Mouse (Mus musculus) cerebellum, postnatal 25 days (tissue): ENCODE results near the gene Kctd7.

ENCODE experiments used
- DNase-seq, 2 experiments: peaks; one replicate each; pipeline ENCODE4 v3.0.0; 2021; ENCODE audit warnings: mixed read lengths in 2 of 2

The Kctd7 gene

GRCm38 (mm10) chr5:130143977-130144333 is 706 bp upstream of the Kctd7 start:
- DNase-seq = peak in 1 of 2 experiments; percentile 85

DNA sequence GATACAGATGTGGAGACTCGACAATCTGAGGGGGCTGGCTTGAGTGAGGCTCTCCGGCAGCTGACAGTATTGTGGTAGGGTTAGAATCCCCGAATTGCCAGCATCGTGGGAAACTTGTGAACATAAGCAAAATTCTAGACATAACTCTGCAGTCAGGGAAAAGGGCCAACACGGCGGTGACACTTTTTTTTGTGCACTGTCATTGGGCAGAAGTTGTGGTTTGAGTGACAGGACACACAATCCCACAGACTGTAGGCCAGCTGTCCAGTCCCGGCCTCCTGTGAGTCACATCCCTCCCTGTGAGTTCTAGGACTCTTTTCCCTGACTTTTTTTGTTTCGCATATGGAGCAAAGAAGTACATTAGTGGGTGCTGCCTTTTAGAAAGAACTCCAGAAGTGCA is 1.3 kb downstream of the Kctd7 start:
- DNase-seq = no peak

DNA sequence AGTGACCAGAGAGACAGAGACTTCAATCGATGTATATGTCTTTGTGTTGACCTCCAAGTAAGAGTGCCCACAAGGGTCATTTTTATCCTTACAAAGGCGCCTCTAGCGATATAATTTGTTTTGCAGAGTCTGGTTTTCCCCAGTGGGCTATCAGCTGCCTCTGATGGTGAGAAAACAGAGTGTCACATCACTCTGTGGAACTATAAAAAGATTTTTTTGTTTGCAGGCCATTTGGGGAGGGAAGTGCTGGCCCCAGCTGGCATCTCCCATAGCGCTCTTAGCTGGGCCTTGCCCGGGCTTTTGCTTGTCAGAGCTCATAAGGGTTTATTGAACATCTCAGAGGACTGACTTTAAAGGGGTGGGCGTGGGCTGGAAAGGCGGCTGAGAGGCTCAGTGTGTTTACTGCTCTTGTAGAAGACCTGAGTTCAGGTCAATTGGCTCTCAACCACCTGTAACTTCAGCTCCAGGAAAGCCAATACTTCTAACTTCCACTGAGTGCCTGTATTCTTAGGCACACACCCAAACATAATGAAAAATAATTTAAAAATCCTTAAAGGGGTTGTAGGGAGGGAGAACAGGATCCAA is 5.2 kb downstream of the Kctd7 start:
- DNase-seq = no peak

DNA sequence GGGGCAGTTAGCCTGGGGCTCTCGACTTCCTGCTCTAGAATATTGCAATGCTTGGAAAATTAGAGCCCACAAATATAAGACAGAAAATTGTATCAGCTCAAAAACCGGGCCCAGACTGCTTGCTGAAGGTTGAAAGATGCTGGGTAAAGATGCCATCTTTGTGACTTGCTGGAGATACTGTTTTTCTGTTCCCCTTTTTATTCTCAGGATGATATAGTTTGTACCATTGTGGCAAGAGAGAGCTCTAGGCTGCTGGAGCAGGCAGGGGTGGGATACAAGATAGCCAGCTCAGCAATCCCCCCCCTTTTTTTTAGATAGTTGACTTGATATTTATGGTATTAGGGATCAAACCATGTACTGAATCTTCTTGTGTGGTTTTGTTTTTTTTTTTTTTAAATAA is 9.6 kb downstream of the Kctd7 start:
- no peak for DNase-seq

DNA sequence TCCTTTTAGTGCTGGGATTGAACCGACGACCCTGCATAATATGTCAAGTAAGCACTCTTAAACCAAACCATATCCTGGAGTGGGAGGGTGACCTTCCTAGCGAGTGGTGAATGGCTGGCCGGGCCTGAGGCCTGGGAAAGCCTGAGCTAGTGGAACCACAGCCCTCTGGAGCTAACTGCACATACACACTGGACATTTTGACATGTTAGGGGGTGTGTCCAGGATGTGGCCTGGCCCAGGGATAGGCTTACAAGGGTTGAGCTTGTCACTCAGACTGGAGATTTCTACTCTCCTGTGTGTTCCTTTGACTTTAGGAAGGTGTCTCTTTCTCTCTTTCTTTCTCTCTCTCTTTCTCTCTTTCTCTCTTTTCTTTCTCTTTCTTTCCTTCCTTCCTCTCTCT is 13.9 kb downstream of the Kctd7 start:
- no peak for DNase-seq

DNA sequence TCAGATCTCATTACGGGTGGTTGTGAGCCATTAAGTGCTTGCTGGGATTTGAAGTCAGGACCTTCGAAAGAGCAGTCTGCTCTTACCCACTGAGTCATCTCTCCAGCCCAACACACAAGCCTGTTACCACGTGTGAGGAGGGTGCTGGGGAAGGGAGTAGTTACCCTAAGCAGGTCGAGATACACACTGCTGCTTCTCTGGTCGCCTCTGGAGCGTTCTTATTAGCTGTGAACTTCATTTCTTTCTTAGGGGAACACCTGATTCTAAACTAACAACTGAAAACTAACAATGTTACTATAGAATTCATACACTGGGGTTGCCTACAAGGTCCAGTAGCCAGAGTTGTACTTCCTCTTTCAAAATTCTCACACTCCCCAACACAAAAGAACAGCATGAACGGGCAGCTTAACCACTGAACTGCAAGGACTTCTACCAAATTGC is 15.1 kb downstream of the Kctd7 start:
- DNase-seq = no peak

- DNase-seq = peak; percentile 76 to 89
Measured at GRCm38 (mm10) chr5:130163670-130164069, 19.0 kb downstream of the Kctd7 start.

DNA sequence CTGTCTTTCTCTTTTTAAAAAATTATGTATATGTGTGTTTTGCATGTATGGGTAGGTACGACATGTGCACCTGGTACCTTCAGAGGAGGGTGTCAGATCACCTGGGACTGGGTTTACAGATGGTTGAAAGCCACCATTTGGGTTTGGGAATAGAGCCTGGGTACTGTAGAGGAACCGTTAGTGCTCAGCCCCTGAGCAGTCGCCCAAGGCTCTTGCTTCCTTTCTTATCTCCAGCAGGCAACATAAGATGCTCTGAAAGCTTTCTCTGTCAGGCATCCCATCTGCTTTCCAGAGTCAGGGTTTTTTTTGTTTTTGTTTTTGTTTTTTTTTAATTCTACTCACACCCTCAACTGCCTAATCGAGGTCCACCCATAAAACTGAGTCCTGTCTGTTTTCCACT is 20.6 kb downstream of the Kctd7 start:
- no peak for DNase-seq

- no peak for DNase-seq
Measured at GRCm38 (mm10) chr5:130169109-130169508, 24.4 kb downstream of the Kctd7 start.

- DNase-seq = no peak
Measured at GRCm38 (mm10) chr5:130170666-130171422, 26.2 kb downstream of the Kctd7 start.

DNA sequence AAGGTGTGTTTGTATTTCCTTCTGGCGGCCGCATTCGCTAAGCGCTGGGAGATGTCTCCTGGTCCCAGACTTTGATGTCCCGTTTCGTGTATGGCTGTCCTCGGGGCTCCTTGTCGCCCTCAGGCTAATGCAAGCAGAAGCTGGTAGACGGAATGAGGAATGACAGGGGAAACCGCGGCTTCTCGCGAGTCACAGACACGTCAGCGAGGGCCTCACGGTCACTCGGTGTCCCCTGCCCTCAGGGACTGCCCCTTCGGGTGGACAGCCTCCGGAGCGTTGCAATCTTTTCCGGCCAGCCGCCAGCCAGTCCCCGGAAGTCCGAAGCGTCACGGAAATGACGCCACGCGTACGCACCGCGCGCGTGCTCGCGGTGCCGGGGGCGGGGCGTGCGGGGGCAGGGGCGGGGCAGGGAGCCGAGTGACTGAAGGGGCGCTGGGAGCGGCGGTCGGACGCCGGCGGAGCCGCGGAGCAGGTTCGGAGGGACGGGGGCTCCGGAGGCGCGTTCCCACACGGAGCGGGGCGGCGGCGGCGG is 26.8 kb downstream of the Kctd7 start, which contains the start of gene Rabgef1:
Rabgef1 (plus strand) TSS at position 376 of the 532 bp plus-strand sequence.
- peak; percentile 96 to 98 for DNase-seq

GRCm38 (mm10) chr5:130171956-130172601 is 27.4 kb downstream of the Kctd7 start:
- no peak for DNase-seq

GRCm38 (mm10) chr5:130173012-130173411 is 28.4 kb downstream of the Kctd7 start:
- no peak for DNase-seq

- no peak for DNase-seq
Measured at GRCm38 (mm10) chr5:130177871-130178270, 33.2 kb downstream of the Kctd7 start.

DNA sequence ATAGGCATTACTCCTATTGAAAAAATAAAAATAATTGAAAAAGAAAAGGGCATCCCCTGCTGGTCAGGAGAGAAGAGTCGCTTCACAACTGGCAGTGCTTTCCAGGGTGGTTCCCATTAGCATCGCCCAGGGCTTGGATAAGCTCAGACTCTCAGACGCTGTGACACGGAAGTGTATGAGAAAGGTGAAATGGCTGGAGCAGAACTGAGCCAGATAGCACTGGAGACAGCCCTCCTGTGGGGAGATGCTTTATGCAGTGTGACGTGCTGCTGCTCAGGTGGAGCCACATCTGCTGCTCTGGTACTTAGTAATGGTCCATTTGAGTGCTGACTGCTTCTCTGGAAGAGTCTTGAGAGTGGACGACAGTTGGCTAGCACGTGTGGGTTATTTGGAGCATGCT is 35.7 kb downstream of the Kctd7 start:
- no peak for DNase-seq

- no peak for DNase-seq
Measured at GRCm38 (mm10) chr5:130181740-130182540, 37.3 kb downstream of the Kctd7 start.

DNA sequence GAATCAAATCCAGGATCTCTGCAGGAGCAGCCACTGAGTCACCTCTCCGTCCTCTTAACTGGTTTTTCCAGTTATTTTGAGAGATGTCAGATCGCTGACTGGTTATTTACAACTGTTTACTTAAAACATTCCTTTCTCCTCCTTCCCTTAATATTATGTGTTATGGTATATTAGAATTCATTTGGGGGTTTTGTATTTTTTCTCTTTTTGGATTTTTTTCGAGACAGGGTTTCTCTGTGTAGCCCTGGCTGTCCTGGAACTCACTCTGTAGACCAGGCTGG is 37.8 kb downstream of the Kctd7 start:
- DNase-seq = no peak

GRCm38 (mm10) chr5:130184193-130184856 is 39.7 kb downstream of the Kctd7 start:
- no peak for DNase-seq

GRCm38 (mm10) chr5:130185312-130185711 is 40.7 kb downstream of the Kctd7 start:
- no peak for DNase-seq

DNA sequence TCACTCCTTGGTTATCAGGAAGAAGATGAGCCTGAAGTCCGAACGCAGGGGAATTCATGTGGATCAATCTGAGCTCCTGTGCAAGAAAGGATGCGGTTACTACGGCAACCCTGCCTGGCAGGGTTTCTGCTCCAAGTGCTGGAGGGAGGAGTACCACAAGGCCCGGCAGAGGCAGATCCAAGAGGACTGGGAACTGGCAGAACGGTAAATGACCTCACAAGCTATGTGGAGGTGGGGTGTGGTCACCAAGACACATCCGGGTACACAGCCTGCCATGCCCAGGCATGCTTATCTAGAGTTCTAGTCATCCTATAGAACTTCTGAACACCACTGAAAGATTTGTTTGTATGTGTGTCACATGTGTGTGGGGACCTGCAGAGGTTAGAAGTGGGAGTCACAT is 42.7 kb downstream of the Kctd7 start:
- peak; percentile 35 to 55 for DNase-seq

DNA sequence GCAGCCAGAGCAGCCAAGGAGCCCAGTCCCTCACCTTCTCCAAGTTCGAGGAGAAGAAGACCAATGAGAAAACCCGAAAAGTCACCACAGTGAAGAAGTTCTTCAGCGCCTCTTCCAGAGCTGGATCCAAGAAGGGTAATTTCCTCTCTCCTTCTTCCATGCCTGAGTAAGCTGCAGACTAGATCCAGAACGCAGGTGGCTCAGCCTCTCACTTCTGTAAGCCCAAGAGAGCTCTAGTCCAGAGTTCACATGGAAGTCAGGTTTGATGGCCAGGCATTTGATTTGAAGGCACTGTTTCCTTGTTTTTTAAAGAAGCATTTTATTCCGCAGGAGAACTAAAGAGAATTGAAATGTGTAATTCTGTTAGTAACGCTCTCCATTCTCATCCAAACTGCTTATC is 46.2 kb downstream of the Kctd7 start:
- DNase-seq = no peak

DNA sequence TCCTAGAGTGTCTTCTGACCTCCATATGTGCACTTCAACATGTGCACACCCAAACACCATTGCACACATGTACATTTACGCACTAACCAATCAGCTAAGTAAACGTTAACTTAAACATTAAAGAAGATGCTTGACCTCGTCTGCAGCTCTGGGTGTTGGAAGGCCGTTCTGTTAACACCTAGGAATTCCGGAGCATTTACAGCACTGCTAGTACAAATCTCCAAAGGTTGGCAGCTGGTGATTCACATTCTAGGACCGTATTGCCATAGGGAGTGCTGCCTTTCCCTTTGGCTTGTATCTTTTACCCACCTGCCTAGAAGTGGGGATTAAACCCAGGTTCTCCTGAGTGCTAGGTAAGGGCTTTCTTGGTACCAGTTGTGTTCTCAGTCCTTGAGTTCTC is 47.2 kb downstream of the Kctd7 start:
- no peak for DNase-seq
